ENCODE assay signal across 8 mouse cellular contexts in the genomic region with DNA sequence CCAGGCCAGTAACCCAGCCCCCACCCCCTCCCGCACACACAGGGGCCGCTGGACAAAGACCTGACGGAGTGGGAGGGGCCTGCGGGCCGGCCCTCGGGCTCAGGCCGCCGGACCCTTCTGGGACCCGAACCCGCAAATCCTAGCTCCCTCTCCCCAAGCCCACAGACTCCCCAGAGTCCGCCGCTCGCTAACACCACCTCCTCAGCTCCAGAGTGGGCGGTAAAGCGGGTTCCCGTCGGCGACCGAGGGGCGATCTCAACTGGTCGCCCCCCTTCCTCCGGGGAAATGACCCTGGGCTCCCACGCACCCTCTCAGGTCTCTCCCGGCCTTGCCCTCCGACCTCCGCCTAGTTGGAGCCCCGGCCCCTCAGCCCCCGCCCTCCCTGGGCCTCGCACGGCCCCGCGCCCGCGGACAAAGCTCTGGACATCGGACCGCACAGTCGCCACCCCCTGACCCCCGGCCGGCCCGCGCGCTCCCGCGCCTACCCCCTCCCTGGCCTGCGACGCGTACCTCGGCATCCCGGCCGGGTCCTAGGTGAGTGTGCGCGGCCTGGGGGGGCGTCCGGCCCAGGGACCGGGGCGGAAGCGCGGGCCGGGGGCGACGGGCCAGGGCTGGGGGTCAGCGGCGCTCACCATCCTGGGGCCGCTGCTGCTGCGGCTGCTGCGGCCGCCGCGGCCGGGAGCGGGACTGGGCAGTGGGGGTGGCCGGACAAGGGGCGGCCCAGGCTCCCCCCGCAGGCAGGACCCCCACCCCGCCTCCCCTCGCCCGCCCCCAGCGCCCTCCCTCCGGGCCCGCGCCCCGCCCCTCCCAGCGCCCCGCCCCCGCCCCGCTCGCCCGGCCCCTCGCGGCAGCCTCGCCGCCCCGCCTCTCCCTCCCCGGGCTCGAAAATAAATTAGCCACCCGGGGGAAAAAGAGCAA. TPM values are rescaled to one million over a fixed set of nuclear protein-coding genes. Genes with fewer than 3 reads are reported as not detected.
DNase-seq lines count a peak whose midpoint lies in the region; ATAC-seq lines count a peak whose summit lies in the region.
"Had no signal": no experiment of that assay in that cellular context is flagged by ENCODE, and none has a peak within 500 bp of the region (broad histone marks: within the 10 kb centered on the region; RNA-seq: fewer than 3 reads in every experiment).

Fignl2 (minus strand) TSS at position 755 of the 918 bp plus-strand sequence.

- peak within 1 kb of the TSS; percentile 88 for H3K4me3 ChIP-seq in kidney, embryonic 15.5 days (replicated peaks)
- H3K4me3 ChIP-seq in macrophage (ENCODE audit: inconsistent target), result peak within 1 kb of the TSS; percentile 30

- no peaks in the 10 kb centered on the region for H3K79me2 ChIP-seq in macrophage (ENCODE audit: inconsistent target)

- peak; percentile 82 for DNase-seq in MN1 (ENCODE audit: low spot score)
- peak; percentile 56 for DNase-seq in adrenal gland, postnatal 25 days
- DNase-seq in gastrocnemius, postnatal 25 days, result peak; percentile 50

- WGBS in kidney, embryonic 15.5 days, result 1% methylated on average over 83 of the region's 96 CpGs
- 3% methylated on average over 68 of the region's 96 CpGs for whole genome bisulfite sequencing in macrophage (ENCODE audit: missing documents)

- peak within 1 kb of the TSS; percentile 92 for H3K9ac ChIP-seq in kidney, embryonic 15.5 days

- no peaks in the 10 kb centered on the region for H3K36me3 ChIP-seq in kidney, embryonic 15.5 days
- H3K36me3 ChIP-seq in macrophage (ENCODE audit: inconsistent target), result no peaks in the 10 kb centered on the region

- H3K4me1 ChIP-seq in kidney, embryonic 15.5 days, result peaks cover 79% of the 10 kb centered on the region

- 0 out of 2 replicates have a peak, but pooled peaks cover 6% of the 10 kb centered on the region for H3K27me3 ChIP-seq in kidney, embryonic 15.5 days

- no peaks in the 10 kb centered on the region for H3K9me3 ChIP-seq in kidney, embryonic 15.5 days (replicated peaks)

- peak within 1 kb of the TSS; percentile 98 for H3K27ac ChIP-seq in kidney, embryonic 15.5 days
- H3K27ac ChIP-seq in macrophage, result no peak within 1 kb of the TSS

- peak; percentile 52 for ATAC-seq in kidney, embryonic 15.5 days (replicated peaks; ENCODE audit: low FRiP score)
- no peak for ATAC-seq in megakaryocyte-erythroid progenitor cell, adult 5-6 weeks (replicated peaks; ENCODE audit: low FRiP score, low TSS enrichment, poor library complexity, severe bottlenecking)
- no peak for ATAC-seq in megakaryocyte progenitor cell, adult 5-6 weeks (replicated peaks; ENCODE audit: poor library complexity)

- H3K4me2 ChIP-seq in kidney, embryonic 15.5 days, result peak within 1 kb of the TSS; percentile 81

RNA-seq across cellular contexts. Expression of gene Fignl2, which starts in this region (rescaled TPM):
- 9.0 and 10.2 TPM in 2 replicates for total RNA-seq in adrenal gland, postnatal 25 days (2021)
- total RNA-seq in gastrocnemius, postnatal 25 days (2021), result 1 to 10 TPM in 1 of 2 experiments, under 1 TPM in 1; 0.59 to 1.1 TPM
- polyA plus RNA-seq in kidney, embryonic 15.5 days (2015; fragmentation: Nextera tagmentation; extraction: Ambion mirVana), result 0.22 and 0.44 TPM in 2 replicates
- total RNA-seq in macrophage (2018; cell fraction: chromatin; rRNA removed), result 10 to 100 TPM in 23 of 26 experiments, 1 to 10 TPM in 3; 7.6 to 24.1 (median 11.9) TPM
- total RNA-seq in macrophage (2018; cell fraction: cytosol; rRNA removed), result 1 to 10 TPM; 1.2 to 5.2 (median 1.9) TPM
- total RNA-seq in macrophage (2018; cell fraction: nucleus; rRNA removed), result 10 to 100 TPM in 5 of 26 experiments, 1 to 10 TPM in 21; 6.5 to 13.8 (median 8.6) TPM
- polyA plus RNA-seq in macrophage (2018), result 0.98 to 1.4 TPM (median 1.1 TPM) in 3 replicates
- total RNA-seq in megakaryocyte-erythroid progenitor cell, adult 5-6 weeks (2014; fragmentation: Nextera tagmentation), result not detected in 2 replicates
- not detected in 2 replicates for total RNA-seq in megakaryocyte-erythroid progenitor cell, adult 5-6 weeks (2017)
- total RNA-seq in megakaryocyte progenitor cell, adult 5-6 weeks (2015), result not detected in 2 replicates
- under 0.01 TPM in 1 of 2 replicates, not detected in the other for total RNA-seq in megakaryocyte progenitor cell, adult 5-6 weeks (2017)
- total RNA-seq: common myeloid progenitor, adult 5-6 weeks had no signal

Comparison
In these comparisons a context has a peak if more than half of its experiments do, and no peak if none do; other contexts are left out.
1. Peak in ATAC-seq, H3K4me3 ChIP-seq, H3K27ac ChIP-seq, H3K9ac ChIP-seq and H3K4me2 ChIP-seq in kidney, embryonic 15.5 days; RNA of the gene not detected or under 1 TPM.